Mouse (Mus musculus): ENCODE data around the gene Msantd3. TPM values are rescaled to one million over a fixed set of nuclear protein-coding genes. Genes with fewer than 3 reads are reported as not detected.
A peak's percentile ranks its signal among the peaks of the same experiment; 100 is the strongest.

Gene Msantd3
- total RNA-seq (2022) = 10 to 100 TPM; 17.2 to 20.0 (median 18.9) TPM

DNA sequence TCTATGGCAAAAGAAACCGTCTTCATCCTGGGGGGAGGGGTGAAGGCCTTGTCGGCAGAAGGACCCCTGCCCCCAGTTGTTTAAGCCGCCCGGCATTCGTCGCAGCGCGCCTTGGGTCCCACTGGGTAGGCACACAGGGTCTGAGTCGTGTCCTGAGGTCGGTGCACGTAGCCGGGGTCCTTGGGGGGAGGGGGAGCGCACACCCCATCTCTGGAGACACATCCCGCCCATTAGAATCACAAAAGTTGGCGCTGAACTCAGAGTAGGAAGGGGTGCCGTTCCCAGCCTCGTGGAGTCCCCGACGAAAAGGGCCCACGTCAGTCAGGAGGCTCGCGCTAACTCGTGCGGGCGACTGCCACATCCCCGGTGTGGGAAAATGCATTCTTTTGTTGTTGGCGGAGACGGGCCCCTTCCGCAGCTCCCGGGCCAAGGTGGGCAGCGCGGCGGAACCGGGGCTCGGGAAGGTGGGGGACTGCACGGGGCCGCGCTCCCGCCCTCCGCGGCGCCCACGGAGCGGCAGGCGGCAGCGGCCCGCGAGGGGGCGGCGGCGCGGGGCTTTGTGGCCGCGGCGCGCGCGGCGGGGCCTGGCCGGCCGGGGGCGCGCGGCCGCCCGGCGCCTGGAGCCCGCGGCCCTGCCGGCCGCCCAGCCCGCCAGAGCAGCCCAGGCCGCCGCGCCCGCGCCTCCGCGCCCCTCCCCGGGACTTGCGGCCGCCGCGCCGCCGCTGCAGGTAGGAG is at the start of gene Msantd3:
Msantd3 (plus strand) TSS at position 95 of the 735 bp plus-strand sequence.
- DNase-seq (ENCODE audit: low spot score in 2 of 2) = peak in 1 of 2 experiments; percentile 46

DNA sequence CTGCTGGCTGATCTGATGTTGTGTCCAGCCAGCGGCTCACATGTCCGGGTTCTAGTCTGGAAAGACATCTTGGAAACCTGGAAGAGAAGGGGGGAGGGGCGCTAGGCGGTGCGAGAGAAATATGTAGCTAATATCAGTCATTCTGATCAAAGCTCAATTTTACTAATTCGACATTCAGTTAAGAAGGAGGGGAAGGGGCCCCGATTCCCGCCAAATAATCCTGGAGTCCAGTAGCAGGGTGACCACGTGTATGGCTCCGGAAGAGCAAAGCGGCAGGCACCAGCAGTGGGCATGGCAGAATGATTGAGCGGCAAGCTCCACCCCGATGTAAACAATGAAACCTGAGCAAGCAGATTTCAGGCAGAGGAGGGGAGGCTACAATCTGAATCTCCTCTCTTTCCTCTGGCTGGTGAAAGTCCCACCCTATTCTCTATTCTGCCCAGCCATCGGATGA is 48.4 kb upstream of the Msantd3 start:
- no peak for DNase-seq (ENCODE audit: low spot score in 2 of 2)

- no peak for DNase-seq (ENCODE audit: low spot score in 2 of 2)
These were observed 47.2 kb upstream of the Msantd3 start for GRCm38 (mm10) chr4:48492510-48492909.

DNA sequence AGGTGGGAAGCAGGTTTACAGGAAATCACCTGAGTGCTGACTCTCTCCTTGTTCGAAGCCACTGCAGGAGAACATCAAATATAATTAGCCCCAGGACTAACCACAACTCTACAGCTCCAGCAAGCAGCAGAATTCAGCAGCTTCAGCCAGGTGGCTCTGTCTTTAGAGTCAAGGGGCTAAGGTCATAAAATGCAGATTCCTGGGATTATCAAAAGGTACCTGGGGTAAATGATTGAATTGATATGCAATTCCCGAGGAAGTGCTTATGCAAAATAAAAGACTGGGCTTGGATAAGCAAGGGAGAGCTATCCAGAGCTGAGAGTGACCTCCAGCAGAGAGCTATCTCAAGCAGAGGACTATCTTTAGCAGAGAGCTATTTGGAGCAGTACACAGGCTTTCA is 28.9 kb upstream of the Msantd3 start:
- DNase-seq (ENCODE audit: low spot score in 2 of 2) = no peak

DNA sequence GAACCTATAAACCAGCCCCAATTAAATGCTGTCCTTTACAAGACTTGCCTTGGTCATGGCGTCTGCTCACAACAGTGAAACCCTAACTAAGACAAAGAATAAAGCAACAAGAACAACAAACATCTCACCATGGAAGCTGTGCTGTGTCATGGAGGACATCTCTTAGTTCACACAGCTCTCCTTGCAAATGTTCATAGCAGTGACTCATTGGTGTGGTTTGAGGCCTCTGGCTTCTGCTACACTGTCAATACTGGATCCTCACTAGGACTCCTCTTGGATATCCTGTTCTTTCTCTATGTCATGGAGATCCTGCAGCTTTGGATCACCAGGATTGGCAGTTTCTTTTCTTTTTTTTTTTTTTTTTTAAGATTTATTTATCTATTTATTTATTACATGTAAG is 10.2 kb upstream of the Msantd3 start:
- no peak for DNase-seq (ENCODE audit: low spot score in 2 of 2)

DNA sequence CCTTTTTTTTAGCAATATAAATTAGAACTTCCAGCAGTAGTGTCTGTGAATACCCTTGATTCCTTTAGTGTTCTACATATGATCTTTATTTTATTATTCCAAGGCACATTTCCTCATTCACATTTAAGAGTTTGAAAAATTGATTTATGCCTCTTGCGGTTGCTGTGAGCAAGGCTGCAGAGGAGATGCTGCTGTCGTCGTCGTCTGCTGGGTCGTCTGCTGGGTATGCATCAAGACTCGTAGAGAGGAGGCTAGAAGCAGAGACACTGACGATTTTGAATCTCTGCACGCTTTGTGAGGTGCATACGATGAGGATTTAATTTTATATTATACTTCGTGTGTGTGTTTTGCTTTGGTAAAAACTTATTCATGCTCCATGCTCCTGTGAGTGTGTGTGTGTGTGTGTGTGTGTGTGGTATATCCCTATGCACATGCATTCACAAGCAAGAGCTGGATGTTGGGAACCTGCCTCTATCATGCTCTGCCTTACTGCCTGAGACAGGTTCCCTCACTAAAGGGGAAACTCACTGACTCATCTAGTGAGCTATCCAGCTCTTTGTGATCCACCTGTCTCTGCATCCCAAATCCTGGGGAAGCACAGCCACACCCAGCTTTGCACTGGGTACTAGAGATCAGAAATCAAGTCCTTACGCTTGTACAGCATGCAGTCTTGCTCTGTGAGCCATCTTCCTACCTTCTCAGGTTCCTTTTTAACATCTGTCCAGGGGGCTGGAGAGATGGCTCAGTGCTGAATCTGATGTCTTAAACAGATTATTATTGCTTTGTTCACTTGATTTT is 7.7 kb upstream of the Msantd3 start:
- no peak for DNase-seq (ENCODE audit: low spot score in 2 of 2)

DNA sequence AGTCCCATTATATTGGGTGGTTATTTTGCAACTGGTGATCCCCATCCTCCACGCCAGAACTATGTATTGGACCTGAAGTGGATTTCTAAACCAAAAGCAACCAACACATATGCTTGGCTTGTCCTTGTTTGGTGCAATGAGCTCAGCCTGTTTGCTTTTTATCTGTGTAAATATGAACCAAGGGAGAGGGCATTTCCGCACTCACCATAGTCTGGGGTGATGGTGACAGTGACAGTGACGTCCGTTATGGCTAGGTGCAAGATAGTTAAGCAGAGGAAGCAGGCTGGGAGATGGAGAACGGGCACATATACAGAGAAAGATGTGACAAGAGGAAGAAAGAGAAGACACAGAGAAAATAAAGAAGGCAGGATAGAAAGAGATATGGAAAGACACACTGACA is 3.5 kb upstream of the Msantd3 start:
- DNase-seq (ENCODE audit: low spot score in 2 of 2) = no peak

GRCm38 (mm10) chr4:48537024-48537423 is 2.7 kb upstream of the Msantd3 start:
- no peak for DNase-seq (ENCODE audit: low spot score in 2 of 2)

GRCm38 (mm10) chr4:48538581-48538980 is 1.2 kb upstream of the Msantd3 start:
- DNase-seq (ENCODE audit: low spot score in 2 of 2) = no peak

GRCm38 (mm10) chr4:48540576-48541111 is 909 bp downstream of the Msantd3 start:
- no peak for DNase-seq (ENCODE audit: low spot score in 2 of 2)

DNA sequence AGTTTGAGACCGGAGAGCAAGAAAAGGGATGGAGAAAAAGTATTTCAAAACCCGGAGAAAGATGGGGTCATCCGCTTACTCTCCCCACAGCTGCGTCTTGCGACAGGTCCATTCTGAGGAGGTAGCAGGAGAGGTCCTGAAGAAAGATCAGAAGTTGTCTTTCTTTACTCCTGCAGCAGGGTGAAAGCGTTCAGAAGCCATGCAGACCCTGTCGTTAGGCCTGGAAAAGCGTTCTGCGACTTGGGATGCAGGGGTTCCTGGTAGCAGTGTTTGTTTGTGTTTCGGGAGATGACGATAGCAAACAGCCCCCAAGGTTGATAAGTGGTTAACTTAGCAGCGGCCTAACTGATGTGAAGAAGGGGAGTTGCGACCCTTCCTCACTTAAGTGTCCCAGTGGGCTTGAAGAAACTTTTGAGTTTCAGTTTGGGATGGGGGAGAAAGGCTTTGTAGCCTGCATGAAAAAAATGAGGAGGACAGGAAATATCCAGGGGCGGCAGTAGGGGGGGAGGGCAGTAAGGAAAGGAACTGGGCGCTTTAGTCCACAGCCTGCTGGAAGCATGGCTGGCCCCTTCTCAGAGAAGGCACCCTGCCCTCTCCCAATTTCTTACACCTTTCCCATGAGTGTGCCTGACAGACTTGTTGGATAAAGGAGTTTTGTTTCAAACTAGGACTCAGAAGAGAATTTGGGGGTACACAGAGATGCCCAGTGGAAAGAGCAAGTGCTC is 2.0 kb downstream of the Msantd3 start:
- DNase-seq (ENCODE audit: low spot score in 2 of 2) = no peak

DNA sequence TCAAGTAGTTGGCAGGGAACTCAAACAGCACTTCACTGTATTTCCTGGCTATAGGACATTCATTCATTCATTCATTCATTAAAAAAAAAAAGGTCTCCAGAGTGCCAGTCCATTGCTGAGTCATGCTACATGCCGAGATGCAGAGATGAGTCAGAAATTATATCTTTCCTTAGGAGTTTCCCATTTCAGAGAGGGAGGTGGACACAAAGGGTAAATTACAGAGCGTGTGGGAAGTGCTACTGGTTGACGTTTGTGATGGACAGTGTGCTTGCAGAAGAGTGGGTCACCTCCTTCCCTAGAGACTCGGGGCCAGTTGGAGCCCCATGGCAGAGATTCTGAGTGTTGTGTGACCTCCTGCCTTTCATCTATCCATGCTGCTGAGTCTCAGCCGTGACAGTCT is 2.6 kb downstream of the Msantd3 start:
- DNase-seq (ENCODE audit: low spot score in 2 of 2) = no peak

GRCm38 (mm10) chr4:48543071-48543865 is 3.5 kb downstream of the Msantd3 start:
- DNase-seq (ENCODE audit: low spot score in 2 of 2) = no peak

DNA sequence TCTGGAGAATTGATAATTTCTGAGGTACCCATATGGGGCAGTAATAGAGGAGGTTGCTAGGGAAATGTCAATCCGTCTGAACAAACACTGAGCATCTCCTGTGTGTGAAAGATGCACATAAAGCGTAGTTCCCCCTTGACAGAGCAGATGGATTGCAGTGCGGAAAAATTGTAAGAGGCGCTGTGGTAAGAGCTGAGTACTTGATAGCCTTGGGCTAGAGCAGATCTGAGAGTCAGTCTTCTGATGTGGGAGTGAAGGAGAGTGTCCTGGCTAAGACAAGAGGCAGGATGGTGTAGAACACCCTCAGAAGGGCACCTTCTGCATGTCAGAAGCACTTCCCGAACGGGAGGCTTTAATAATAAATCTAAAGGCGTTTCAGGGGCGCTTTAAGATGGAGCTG is 4.4 kb downstream of the Msantd3 start:
- DNase-seq (ENCODE audit: low spot score in 2 of 2) = no peak

GRCm38 (mm10) chr4:48545966-48546365 is 6.2 kb downstream of the Msantd3 start:
- no peak for DNase-seq (ENCODE audit: low spot score in 2 of 2)

- DNase-seq (ENCODE audit: low spot score in 2 of 2) = no peak
These were observed 7.1 kb downstream of the Msantd3 start for GRCm38 (mm10) chr4:48546568-48547496.

- no peak for DNase-seq (ENCODE audit: low spot score in 2 of 2)
These were observed 8.8 kb downstream of the Msantd3 start for GRCm38 (mm10) chr4:48548393-48549045.

DNA sequence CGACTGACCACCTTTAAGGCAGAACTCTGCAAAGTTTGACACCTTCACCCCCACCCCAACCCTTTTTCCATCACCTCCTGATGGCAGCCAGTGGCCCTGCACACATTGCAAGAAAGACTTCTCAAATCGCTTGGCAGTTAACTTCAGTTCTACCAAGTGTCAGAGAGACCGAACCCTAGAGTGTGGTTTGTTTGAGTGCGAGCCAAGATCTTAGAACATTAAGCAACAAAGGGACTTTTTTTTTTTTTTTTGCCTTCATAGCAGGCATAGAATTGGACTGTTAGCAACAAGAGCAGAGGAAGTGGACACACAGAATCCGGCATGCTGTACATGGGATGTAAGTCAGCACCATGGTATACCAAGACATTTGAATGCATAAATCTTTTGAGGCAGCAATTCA is 9.9 kb downstream of the Msantd3 start:
- DNase-seq (ENCODE audit: low spot score in 2 of 2) = no peak

- no peak for DNase-seq (ENCODE audit: low spot score in 2 of 2)
These were observed 12.8 kb downstream of the Msantd3 start for GRCm38 (mm10) chr4:48552486-48553064.

Measured in left cerebral cortex, adult 8-10 months (tissue).